Comparison of ENCODE assay signal across 34 mouse cellular contexts in genomic region chr10:117615746-117616145, GRCm38 (mm10).
"Had no signal": no experiment of that assay in that cellular context is flagged by ENCODE, and none has a peak within 500 bp of the region (broad histone marks: within the 10 kb centered on the region; RNA-seq: fewer than 3 reads in every experiment).

No protein-coding gene starts in this region.

- H3K27me3 ChIP-seq: heart, embryonic 12.5 days; heart, embryonic 13.5 days; heart, embryonic 15.5 days; hindbrain, embryonic 12.5 days; hindbrain, embryonic 13.5 days; hindbrain, embryonic 15.5 days; intestine, embryonic 15.5 days; kidney, embryonic 15.5 days had no signal

- H3K36me3 ChIP-seq: heart, embryonic 12.5 days; heart, embryonic 13.5 days; heart, embryonic 15.5 days; hindbrain, embryonic 10.5 days; hindbrain, embryonic 12.5 days; hindbrain, embryonic 13.5 days; hindbrain, embryonic 15.5 days; intestine, embryonic 15.5 days; kidney, embryonic 15.5 days had no signal

- H3K4me1 ChIP-seq: heart, embryonic 12.5 days; heart, embryonic 13.5 days; heart, embryonic 15.5 days; hindbrain, embryonic 10.5 days; hindbrain, embryonic 12.5 days; hindbrain, embryonic 13.5 days; hindbrain, embryonic 15.5 days; kidney, embryonic 15.5 days had no signal

- H3K9ac ChIP-seq: heart, embryonic 12.5 days; heart, embryonic 13.5 days; heart, embryonic 15.5 days; hindbrain, embryonic 12.5 days; hindbrain, embryonic 13.5 days; hindbrain, embryonic 14.5 days; hindbrain, embryonic 15.5 days; intestine, embryonic 15.5 days; kidney, embryonic 15.5 days had no signal

- DNase-seq: heart, postnatal 10 days; heart, postnatal 14 days; heart, postnatal 36 days; heart, postnatal 4 days; kidney, adult 11 months; kidney, adult 18-20 months; kidney, adult 2 months; kidney, adult 8-10 months; kidney, adult 9 months; kidney, postnatal 10 days; kidney, postnatal 14 days; kidney, postnatal 25 days; kidney, postnatal 36 days; kidney, postnatal 4 days; layer of hippocampus, adult 9-11 months; layer of hippocampus, postnatal 36 days had no signal

- H3K4me3 ChIP-seq: heart, embryonic 12.5 days; heart, embryonic 13.5 days; heart, embryonic 15.5 days; hindbrain, embryonic 10.5 days; hindbrain, embryonic 12.5 days; hindbrain, embryonic 13.5 days; hindbrain, embryonic 15.5 days; intestine, embryonic 15.5 days; kidney, embryonic 15.5 days; layer of hippocampus, adult 2 months; left cerebral cortex, adult 2 months had no signal

- ATAC-seq: hindbrain, embryonic 16.5 days; hindbrain, postnatal 0 days; inflammation-experienced regulatory T-cells, adult 6 months; intestine, embryonic 15.5 days; intestine, embryonic 16.5 days; intestine, postnatal 0 days had no signal

- H3K9me3 ChIP-seq: heart, embryonic 15.5 days; hindbrain, embryonic 10.5 days; hindbrain, embryonic 12.5 days; hindbrain, embryonic 13.5 days; hindbrain, embryonic 15.5 days; intestine, embryonic 15.5 days; kidney, embryonic 15.5 days had no signal

- H3K4me2 ChIP-seq: heart, embryonic 12.5 days; heart, embryonic 13.5 days; heart, embryonic 15.5 days; hindbrain, embryonic 12.5 days; hindbrain, embryonic 13.5 days; hindbrain, embryonic 14.5 days; hindbrain, embryonic 15.5 days; intestine, embryonic 15.5 days; kidney, embryonic 15.5 days had no signal

- H3K27ac ChIP-seq: heart, embryonic 13.5 days; heart, embryonic 15.5 days; hindbrain, embryonic 10.5 days; hindbrain, embryonic 12.5 days; hindbrain, embryonic 13.5 days; hindbrain, embryonic 14.5 days; hindbrain, embryonic 15.5 days; hindbrain, postnatal 0 days; intestine, embryonic 15.5 days; kidney, embryonic 15.5 days; kidney, postnatal 0 days; layer of hippocampus, adult 2 months; left cerebral cortex, adult 2 months had no signal
